Mouse (Mus musculus) ES-E14 (cell line): ENCODE data around the gene Txn1.

Experiments used
- CHD2 ChIP-seq: IDR thresholded peaks from 2 replicates; pipeline ENCODE4 v1.6.1; 2014; ENCODE audit warnings: mild to moderate bottlenecking, low read depth, low read length, inconsistent platforms
- ZC3H11A ChIP-seq: IDR thresholded peaks from 2 replicates; pipeline ENCODE4 v1.6.1; 2012; ENCODE audit warnings: low read depth, mild to moderate bottlenecking, inconsistent platforms, low read length, borderline replicate concordance
- ZNF384 ChIP-seq: IDR thresholded peaks from 2 replicates; pipeline ENCODE4 v1.6.1; 2012; ENCODE audit warnings: low read depth, low read length, inconsistent platforms

DNA sequence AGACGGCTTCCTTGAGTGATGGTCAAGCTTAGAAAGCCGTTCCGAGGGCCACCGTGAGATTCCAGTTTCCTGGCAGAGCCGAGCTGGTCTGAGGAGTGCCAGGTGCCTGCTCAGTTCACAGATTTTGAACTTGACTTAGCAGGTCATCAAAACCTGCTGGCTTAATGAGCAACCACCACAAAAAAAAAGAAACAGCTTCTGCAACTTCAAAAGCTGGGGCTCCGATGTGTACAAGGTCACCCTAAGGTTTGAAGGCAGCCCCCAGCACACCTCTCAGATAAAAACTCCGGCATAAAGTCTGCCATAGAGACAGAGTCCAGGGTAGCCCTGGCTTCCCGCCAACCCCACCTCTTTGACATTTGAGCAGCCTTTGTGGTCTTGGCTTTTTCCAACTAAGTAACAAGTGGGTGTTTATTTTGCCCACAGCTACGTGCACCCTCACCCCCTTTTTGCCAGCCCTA, 40.0 kb downstream of the Txn1 start, which contains the start of gene D630039A03Rik:
- TF ChIP-seq ZNF384 = no peak
- TF ChIP-seq CHD2 = no peak
- no peak for TF ChIP-seq ZC3H11A
